Comparison of ENCODE assay signal across 8 mouse cellular contexts in the genomic region with DNA sequence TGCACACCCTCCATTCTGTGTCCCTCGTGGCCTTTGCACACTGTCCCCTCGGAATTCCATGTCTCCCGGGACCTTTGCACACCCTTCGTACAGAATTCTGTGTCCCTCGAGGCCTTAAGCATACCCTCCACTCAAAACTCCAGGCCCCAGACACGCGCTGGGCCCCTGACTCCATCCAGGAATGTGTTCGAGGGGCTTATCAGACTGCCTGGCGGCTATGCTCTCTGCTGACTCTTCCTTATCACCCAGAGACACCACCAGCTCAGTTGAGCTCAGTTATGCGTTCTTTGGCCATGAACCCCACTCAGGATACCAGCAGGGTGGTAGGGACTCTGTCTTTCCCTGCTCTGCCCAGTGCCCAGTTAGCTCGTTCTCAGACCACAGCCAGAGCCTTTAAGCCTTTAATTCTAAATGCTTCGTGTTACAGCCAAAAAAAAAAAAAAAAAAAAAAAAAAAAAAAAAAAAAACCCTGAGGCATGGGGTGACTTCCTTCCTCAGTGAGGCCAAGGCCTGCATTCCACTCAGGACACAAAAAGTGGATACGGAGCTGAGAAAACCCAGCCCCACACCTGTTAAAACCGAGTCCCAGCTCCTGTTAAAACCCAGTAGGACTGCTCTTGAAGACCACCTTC. TPM values are rescaled to one million over a fixed set of nuclear protein-coding genes. Genes with fewer than 3 reads are reported as not detected.
DNase-seq lines count a peak whose midpoint lies in the region; ATAC-seq lines count a peak whose summit lies in the region.

No protein-coding gene starts in this region.

- H3K9me3 ChIP-seq in lung, embryonic 16.5 days (ENCODE audit: control insufficient read depth, low read length): no peaks in the 10 kb centered on the region
- H3K9me3 ChIP-seq in liver, embryonic 11.5 days (ENCODE audit: control insufficient read depth, low read length): no peaks in the 10 kb centered on the region
- no peaks in the 10 kb centered on the region for H3K9me3 ChIP-seq in stomach, embryonic 14.5 days (ENCODE audit: control insufficient read depth, low read depth, low read length)

- H3K27me3 ChIP-seq in lung, embryonic 16.5 days (ENCODE audit: control insufficient read depth, insufficient read depth, low read depth, low read length): no peaks in the 10 kb centered on the region
- H3K27me3 ChIP-seq in liver, embryonic 11.5 days (replicated peaks; ENCODE audit: control insufficient read depth, insufficient read depth, low read length): no peaks in the 10 kb centered on the region
- H3K27me3 ChIP-seq in stomach, embryonic 14.5 days (ENCODE audit: control insufficient read depth, insufficient read depth, low read length): no peaks in the 10 kb centered on the region

- WGBS in lung, embryonic 16.5 days: 34% methylated on average over 14 of the region's 14 CpGs
- WGBS in liver, embryonic 11.5 days: 17% methylated on average over 14 of the region's 14 CpGs
- WGBS in stomach, embryonic 14.5 days: 47% methylated on average over 14 of the region's 14 CpGs

- no peak overlapping the region for H3K27ac ChIP-seq in lung, embryonic 16.5 days (ENCODE audit: low read length)
- peak overlapping the region; percentile 88 for H3K27ac ChIP-seq in liver, embryonic 11.5 days (ENCODE audit: low read depth, low read length)
- H3K27ac ChIP-seq in stomach, embryonic 14.5 days (ENCODE audit: low read length): no peak overlapping the region

- H3K4me2 ChIP-seq in lung, embryonic 16.5 days (ENCODE audit: low read depth, low read length): peak overlapping the region; percentile 96
- peak overlapping the region; percentile 86 for H3K4me2 ChIP-seq in liver, embryonic 11.5 days
- H3K4me2 ChIP-seq in stomach, embryonic 14.5 days (replicated peaks; ENCODE audit: low read depth, low read length): peak overlapping the region; percentile 88

- peaks cover 22% of the 10 kb centered on the region for H3K4me1 ChIP-seq in lung, embryonic 16.5 days (replicated peaks; ENCODE audit: control insufficient read depth, insufficient read depth, low read length)
- H3K4me1 ChIP-seq in liver, embryonic 11.5 days (replicated peaks; ENCODE audit: control insufficient read depth, insufficient read depth, low read length): peaks cover 41% of the 10 kb centered on the region
- peaks cover 19% of the 10 kb centered on the region for H3K4me1 ChIP-seq in stomach, embryonic 14.5 days (ENCODE audit: control insufficient read depth, insufficient read depth, low read length)

- no peak for ATAC-seq in lung, embryonic 16.5 days (ENCODE audit: low read depth)
- ATAC-seq in erythroid progenitor cell, adult 5-6 weeks (replicated peaks; ENCODE audit: low FRiP score, poor library complexity, severe bottlenecking): peak; percentile 75
- peak; percentile 81 for ATAC-seq in liver, embryonic 11.5 days (replicated peaks; ENCODE audit: low FRiP score)
- ATAC-seq in stomach, embryonic 14.5 days (ENCODE audit: insufficient number of reproducible peaks, insufficient read depth, low FRiP score, low read depth): peak; percentile 0; the same call in 1 of the 2 replicates

- H3K9ac ChIP-seq in lung, embryonic 16.5 days (ENCODE audit: low read length): peak overlapping the region; percentile 74
- H3K9ac ChIP-seq in liver, embryonic 11.5 days (ENCODE audit: low read depth, low read length): peak overlapping the region; percentile 82
- H3K9ac ChIP-seq in stomach, embryonic 14.5 days (replicated peaks; ENCODE audit: low read depth, low read length): no peak overlapping the region

- intact Hi-C loops in left cerebral cortex, postnatal 25 days (cut with DNase I): no loop called here

- peak overlapping the region; percentile 84 for H3K4me3 ChIP-seq in lung, embryonic 16.5 days (ENCODE audit: low read length)
- H3K4me3 ChIP-seq in liver, embryonic 11.5 days (ENCODE audit: low read depth, low read length): peak overlapping the region; percentile 85
- H3K4me3 ChIP-seq in stomach, embryonic 14.5 days (ENCODE audit: low read depth, low read length): peak overlapping the region; percentile 86; the same call in 1 of the 2 replicates

- no peak for DNase-seq in lung, postnatal 14 days
- DNase-seq in liver, embryonic 11.5 days (ENCODE audit: low spot score): peak; percentile 64
- DNase-seq in embryo, embryonic 10.5 days (ENCODE audit: low spot score): no peak
- DNase-seq in layer of hippocampus, adult 8-10 months (ENCODE audit: low spot score in 2 of 2): no peak
- no peak for DNase-seq in left cerebral cortex, postnatal 25 days (ENCODE audit: low spot score in 2 of 2)

- H3K36me3 ChIP-seq in lung, embryonic 16.5 days (ENCODE audit: control insufficient read depth, insufficient read depth, low read length): no peaks in the 10 kb centered on the region
- no peaks in the 10 kb centered on the region for H3K36me3 ChIP-seq in liver, embryonic 11.5 days (ENCODE audit: control insufficient read depth, insufficient read depth, low read length)
- H3K36me3 ChIP-seq in stomach, embryonic 14.5 days (ENCODE audit: control insufficient read depth, insufficient read depth, low read length): no peaks in the 10 kb centered on the region

RNA-seq across cellular contexts. Expression of gene Scarb1, which starts 0.7 kb away (rescaled TPM):
- 65.9 and 66.6 TPM in 2 replicates for polyA plus RNA-seq in lung, embryonic 16.5 days (2015; fragmentation: Nextera tagmentation; extraction: Ambion mirVana)
- total RNA-seq in erythroid progenitor cell, adult 5-6 weeks (2015; ENCODE audit: low replicate concordance): 33.9 and 39.0 TPM in 2 replicates
- total RNA-seq in erythroid progenitor cell, adult 5-6 weeks (2017; ENCODE audit: low replicate concordance): 35.3 and 44.2 TPM in 2 replicates
- 104 and 108 TPM in 2 replicates for polyA plus RNA-seq in liver, embryonic 11.5 days (2014; fragmentation: Nextera tagmentation; extraction: Ambion mirVana)
- 45.0 and 47.1 TPM in 2 replicates for polyA plus RNA-seq in stomach, embryonic 14.5 days (2014; fragmentation: Nextera tagmentation; extraction: Ambion mirVana)
- total RNA-seq in layer of hippocampus, adult 8-10 months (2022): 10 to 100 TPM; 27.9 to 38.7 (median 34.3) TPM
- 10 to 100 TPM; 24.6 to 28.9 TPM for total RNA-seq in left cerebral cortex, postnatal 25 days (2021)

RNA-seq across cellular contexts. Expression of gene Gm10382, which starts 47.5 kb away (rescaled TPM):
- 0.29 and 0.36 TPM in 2 replicates for polyA plus RNA-seq in lung, embryonic 16.5 days (2015; fragmentation: Nextera tagmentation; extraction: Ambion mirVana)
- not detected in 2 replicates for total RNA-seq in erythroid progenitor cell, adult 5-6 weeks (2015; ENCODE audit: low replicate concordance)
- total RNA-seq in erythroid progenitor cell, adult 5-6 weeks (2017; ENCODE audit: low replicate concordance): not detected in 2 replicates
- polyA plus RNA-seq in liver, embryonic 11.5 days (2014; fragmentation: Nextera tagmentation; extraction: Ambion mirVana): 0.18 and 0.34 TPM in 2 replicates
- 0.20 and 0.35 TPM in 2 replicates for polyA plus RNA-seq in stomach, embryonic 14.5 days (2014; fragmentation: Nextera tagmentation; extraction: Ambion mirVana)
- total RNA-seq in layer of hippocampus, adult 8-10 months (2022): under 1 TPM in 2 of 4 experiments, not detected in 2; 0.27 to 0.72 TPM
- total RNA-seq in left cerebral cortex, postnatal 25 days (2021): under 1 TPM in 1 of 2 experiments, not detected in 1; 0.46 TPM

RNA-seq across cellular contexts. Expression of gene Ubc, which starts 48.4 kb away (rescaled TPM):
- polyA plus RNA-seq in lung, embryonic 16.5 days (2015; fragmentation: Nextera tagmentation; extraction: Ambion mirVana): 1,152 and 1,205 TPM in 2 replicates
- 158 and 186 TPM in 2 replicates for total RNA-seq in erythroid progenitor cell, adult 5-6 weeks (2015; ENCODE audit: low replicate concordance)
- 215 and 222 TPM in 2 replicates for total RNA-seq in erythroid progenitor cell, adult 5-6 weeks (2017; ENCODE audit: low replicate concordance)
- polyA plus RNA-seq in liver, embryonic 11.5 days (2014; fragmentation: Nextera tagmentation; extraction: Ambion mirVana): 772 and 827 TPM in 2 replicates
- polyA plus RNA-seq in stomach, embryonic 14.5 days (2014; fragmentation: Nextera tagmentation; extraction: Ambion mirVana): 1,055 and 1,113 TPM in 2 replicates
- total RNA-seq in layer of hippocampus, adult 8-10 months (2022): 100 to 1,000 TPM; 769 to 857 (median 823) TPM
- total RNA-seq in left cerebral cortex, postnatal 25 days (2021): 100 to 1,000 TPM; 810 to 811 TPM
